Mouse (Mus musculus): ENCODE results near the gene Gpr174.

GRCm38 (mm10) chrX:107336609-107337008, 80.9 kb downstream of the Gpr174 start:
- TF ChIP-seq CTCF (IDR thresholded peaks at IDR 0.05), result no peak
- TF ChIP-seq EP300 (IDR thresholded peaks at IDR 0.05), result no peak
